Mouse (Mus musculus): ENCODE results near the gene Wdr83os. TPM values are rescaled to one million over a fixed set of nuclear protein-coding genes. Genes with fewer than 3 reads are reported as not detected.
A peak's percentile ranks its signal among the peaks of the same experiment; 100 is the strongest.

Gene Wdr83os
- polyA plus RNA-seq (2015; fragmentation: Nextera tagmentation; extraction: Ambion mirVana) = 142 and 149 TPM in 2 replicates

DNA sequence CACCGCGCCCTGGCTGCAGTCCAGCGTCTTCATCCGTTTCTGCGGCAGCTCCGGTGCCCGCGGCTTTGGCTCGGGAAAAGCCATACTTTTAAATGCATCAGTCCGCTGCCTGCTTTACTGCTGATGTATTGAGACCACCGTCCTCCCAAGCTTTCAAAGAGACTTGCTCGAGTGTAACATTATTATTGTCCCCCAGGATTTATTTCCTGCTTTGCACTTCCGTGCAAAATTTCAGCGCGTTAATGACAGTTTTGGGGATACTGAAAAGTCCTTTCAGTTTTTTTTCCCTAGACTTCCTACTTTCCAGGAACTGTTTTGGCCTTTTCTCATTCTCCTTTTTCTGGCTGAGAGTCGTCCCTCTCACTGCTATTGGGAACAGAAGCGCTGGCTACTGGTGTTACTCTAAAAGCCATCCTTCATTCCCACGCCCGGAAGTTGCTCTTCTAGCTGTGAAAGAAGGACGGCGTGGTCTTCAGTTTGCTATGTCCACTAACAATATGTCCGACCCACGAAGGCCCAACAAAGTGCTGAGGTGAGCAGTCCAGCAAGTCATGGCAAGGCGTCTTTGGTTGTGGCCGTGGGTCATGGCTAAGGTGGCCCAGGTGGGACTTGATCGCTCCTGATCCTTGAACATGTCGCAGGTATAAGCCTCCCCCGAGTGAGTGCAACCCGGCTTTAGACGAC is at the start of gene Wdr83os:
Gene Wdr83os (plus strand): TSS at position 209 of the 684 bp plus-strand sequence.
- DNase-seq (ENCODE audit: low spot score) = peak; percentile 81

DNA sequence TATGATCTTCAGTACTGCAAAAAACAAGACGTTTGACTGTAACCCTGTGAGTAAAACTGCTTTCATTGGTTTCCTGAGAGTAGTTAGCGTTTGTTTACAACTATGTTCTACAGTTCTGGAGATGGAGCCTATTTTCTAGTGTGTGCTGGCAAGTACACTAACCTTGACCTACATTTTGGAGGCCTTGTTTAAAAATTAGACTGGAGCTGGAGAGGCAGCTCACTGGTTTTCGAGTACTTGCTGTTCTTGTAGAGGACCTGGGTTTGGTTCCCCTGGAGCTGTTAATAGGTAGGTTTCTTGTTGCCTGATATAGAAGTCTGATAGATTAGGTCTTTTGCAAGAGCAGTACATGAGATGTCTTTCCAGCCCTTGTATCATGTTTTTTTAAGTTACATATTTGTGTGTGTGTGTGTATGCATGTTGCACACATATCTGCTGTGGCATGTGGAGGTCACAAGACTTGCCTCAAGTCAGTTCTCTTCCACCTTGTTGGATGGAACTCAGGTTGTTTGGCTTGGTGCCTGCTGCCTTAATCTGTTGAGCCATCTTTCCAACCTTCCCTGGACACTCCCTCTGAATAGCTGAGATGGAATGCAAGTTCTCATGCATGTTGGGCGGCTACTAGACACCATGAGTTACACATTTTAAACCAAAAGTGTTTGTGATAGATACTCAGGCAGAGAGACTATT is 47.8 kb upstream of the Wdr83os start:
- no peak for DNase-seq (ENCODE audit: low spot score)

DNA sequence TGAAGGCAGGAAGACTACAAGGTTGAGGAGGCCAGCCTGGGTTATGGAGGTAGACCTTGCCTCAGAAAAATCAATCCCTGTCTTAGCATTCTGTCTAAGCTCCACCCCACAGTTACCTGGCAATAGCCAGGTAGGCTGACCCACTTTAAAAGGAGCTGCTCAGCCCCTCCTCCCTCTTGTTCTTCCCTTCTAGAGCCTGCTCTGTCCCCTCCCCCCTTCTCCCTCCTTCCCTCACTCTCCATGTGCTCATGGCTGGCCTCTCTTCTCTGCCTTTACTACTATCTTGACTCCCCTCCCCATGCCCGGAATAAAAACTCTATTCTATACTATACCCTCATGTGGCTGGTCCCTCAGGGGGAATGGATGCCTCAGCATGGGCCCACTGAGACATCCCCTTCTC is 46.7 kb upstream of the Wdr83os start:
- DNase-seq (ENCODE audit: low spot score) = no peak

- DNase-seq (ENCODE audit: low spot score) = peak; percentile 92
These were observed 45.8 kb upstream of the Wdr83os start for GRCm38 (mm10) chr8:85034764-85035163.

GRCm38 (mm10) chr8:85035165-85035727 is 45.3 kb upstream of the Wdr83os start:
- no peak for DNase-seq (ENCODE audit: low spot score)

DNA sequence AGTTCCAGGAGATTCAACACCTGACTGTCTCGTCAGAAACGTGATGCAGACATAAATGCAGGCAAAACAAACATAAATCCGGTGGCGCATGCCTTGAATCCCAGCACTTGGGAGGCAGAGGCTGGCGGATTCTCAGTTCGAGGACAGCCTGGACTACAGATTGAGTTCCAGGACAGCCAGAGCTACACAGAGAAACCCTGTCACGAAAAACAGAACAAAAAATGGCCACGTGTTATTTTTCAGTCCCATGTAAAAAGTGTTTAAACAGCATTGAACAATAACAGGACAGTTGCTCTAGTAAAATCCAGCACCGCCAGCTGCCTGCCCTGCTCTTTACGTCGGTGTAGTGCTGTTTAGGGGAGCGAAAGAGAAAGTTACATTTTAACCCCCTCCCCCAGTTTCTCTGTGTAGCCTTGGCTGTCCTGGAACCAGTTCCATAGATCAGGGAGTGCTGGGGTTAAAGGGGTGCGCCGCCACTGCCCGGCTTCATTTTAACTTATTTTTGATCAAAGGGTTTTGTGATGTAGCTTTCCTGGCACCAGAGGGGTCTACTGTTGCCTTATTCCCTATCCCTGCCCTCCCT is 44.7 kb upstream of the Wdr83os start:
- peak; percentile 52 for DNase-seq (ENCODE audit: low spot score)

- no peak for DNase-seq (ENCODE audit: low spot score)
These were observed 44.2 kb upstream of the Wdr83os start for GRCm38 (mm10) chr8:85036381-85036717.

GRCm38 (mm10) chr8:85036718-85037365 is 43.7 kb upstream of the Wdr83os start, which contains the start of gene Tnpo2:
Gene Tnpo2 (plus strand): TSS chr8:85036915.
- DNase-seq (ENCODE audit: low spot score) = peak; percentile 95

- no peak for DNase-seq (ENCODE audit: low spot score)
These were observed 43.2 kb upstream of the Wdr83os start for GRCm38 (mm10) chr8:85037366-85037680.

DNA sequence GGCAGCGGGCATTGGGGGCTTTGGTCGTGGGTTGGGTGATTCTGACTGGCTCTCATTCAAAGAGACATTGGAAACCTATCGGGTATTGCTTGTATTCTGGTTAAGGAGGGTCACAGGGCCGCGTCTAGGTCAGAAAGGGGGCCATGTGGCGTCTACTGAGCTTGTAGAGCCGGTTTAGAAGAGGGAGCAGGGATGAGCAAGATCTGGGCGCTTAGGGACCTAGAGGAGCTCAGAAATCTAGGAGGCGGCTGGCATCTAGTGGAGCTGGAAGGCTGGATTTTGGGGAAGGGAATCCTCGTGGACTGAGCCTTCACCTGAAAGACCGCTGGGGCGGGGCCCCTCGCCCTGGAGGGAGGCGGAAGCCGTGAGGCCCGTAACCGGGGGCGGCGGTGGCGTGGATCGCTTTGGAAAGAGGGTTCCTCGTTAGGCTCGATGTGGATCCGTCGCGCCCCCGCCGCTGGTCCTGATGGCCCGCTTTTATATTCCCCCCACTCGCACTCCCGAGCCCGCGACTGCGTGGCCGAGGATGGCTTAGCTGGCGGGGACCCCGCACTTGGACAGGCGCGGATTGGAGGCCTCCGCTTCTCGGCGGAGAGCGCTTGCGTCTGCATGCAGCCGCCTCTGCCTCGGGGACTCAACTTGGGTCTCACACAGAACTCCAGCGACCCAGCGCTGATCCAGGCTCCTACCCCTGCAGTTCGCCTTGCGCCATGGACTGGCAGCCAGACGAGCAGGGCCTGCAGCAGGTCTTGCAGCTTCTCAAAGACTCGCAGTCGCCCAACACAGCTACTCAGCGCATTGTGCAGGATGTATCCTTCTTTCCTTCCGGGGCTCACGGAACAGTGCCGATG is 42.6 kb upstream of the Wdr83os start:
- peak; percentile 70 for DNase-seq (ENCODE audit: low spot score)

GRCm38 (mm10) chr8:85043619-85044018 is 36.9 kb upstream of the Wdr83os start:
- no peak for DNase-seq (ENCODE audit: low spot score)

GRCm38 (mm10) chr8:85057367-85057766 is 23.2 kb upstream of the Wdr83os start:
- DNase-seq (ENCODE audit: low spot score) = no peak

DNA sequence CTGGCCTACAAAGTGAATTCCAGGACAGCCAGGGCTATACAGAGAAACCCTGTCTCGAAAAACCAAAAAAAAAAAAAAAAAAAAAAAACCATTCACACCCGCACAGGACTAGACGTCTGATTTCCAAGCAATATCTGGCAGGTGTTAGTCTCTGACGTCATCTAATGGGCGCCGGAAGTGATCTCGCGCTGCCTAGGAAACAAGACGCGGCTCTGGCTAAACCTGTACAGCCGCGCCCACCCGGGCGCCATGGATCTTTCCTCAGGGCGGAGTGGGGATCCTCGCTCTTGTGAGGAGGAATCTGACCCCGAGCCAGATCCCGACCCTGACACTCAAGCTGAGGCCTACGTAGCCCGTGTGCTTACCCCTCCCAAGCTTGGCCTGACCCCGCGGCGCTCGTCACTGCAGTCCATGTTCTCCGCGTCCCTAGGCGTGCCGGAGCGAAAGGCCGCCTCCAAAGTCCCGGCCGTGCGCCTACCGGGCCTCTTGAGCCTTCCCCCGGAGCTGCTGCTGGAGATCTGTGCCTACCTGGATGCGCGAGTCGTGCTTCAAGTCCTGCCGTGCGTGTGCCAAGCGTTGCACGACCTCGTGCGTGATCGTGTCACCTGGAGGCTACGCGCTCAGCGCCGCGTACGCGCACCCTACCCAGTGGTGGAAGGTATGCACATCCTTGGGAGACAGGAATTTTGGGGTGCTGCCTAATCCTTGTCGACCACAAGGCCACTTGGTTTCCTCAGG is 20.5 kb upstream of the Wdr83os start, which contains the start of gene Fbxw9:
Gene Fbxw9 (plus strand): TSS at position 177 of the 738 bp plus-strand sequence.
- peak; percentile 90 for DNase-seq (ENCODE audit: low spot score)

GRCm38 (mm10) chr8:85062603-85063002 is 17.9 kb upstream of the Wdr83os start:
- no peak for DNase-seq (ENCODE audit: low spot score)

- no peak for DNase-seq (ENCODE audit: low spot score)
These were observed 15.3 kb upstream of the Wdr83os start for GRCm38 (mm10) chr8:85065213-85065612.

GRCm38 (mm10) chr8:85067155-85067554 is 13.4 kb upstream of the Wdr83os start:
- no peak for DNase-seq (ENCODE audit: low spot score)

- no peak for DNase-seq (ENCODE audit: low spot score)
These were observed 12.6 kb upstream of the Wdr83os start, which contains the start of gene Gm5741 for GRCm38 (mm10) chr8:85067982-85068381. Gene Gm5741 (minus strand): TSS chr8:85067982.

- DNase-seq (ENCODE audit: low spot score) = no peak
These were observed 9.5 kb upstream of the Wdr83os start for GRCm38 (mm10) chr8:85071041-85071440.

DNA sequence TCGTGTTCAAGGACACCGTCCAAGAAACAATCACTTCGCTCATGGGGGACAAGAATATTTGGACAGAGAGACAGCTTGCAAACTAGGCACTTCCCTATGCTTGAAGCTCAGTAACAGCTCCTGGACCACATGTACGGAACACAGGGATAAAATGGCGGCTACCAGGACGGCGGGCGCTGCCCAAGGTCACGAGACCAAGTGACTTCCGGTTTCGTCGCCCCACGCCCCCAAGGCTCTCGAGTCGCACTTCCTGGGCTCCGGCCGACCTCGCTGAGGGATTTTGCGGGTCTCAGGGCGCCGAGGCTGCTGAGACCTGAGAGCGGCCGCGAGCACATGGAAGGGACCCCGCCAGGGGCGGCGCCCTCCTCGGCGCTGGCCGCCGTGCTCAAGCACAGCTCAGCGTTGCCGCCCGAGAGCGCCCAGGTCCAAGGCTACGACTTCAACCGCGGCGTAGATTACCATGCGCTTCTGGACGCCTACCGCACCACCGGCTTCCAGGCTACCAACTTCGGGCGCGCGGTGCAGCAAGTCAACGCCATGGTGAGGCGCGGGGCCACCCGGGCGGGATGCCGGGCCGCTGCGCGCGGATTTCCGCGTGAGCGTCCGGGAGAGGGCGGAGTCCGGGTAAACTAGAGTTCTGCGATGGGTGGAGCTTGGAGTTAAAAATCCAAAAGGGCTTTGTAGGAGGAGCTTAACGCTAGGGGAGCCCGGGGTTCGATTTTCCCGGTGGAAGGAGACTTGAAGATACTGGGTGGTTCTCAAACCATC is 8.8 kb upstream of the Wdr83os start, which contains the start of gene Dhps:
Gene Dhps (plus strand): TSS at position 244 of the 768 bp plus-strand sequence.
- peak; percentile 89 for DNase-seq (ENCODE audit: low spot score)

All from thymus, postnatal 0 days (tissue).